Mouse (Mus musculus) liver, embryonic 12.5 days (tissue): ENCODE measurements around the gene 1700056E22Rik. TPM values are rescaled to one million over a fixed set of nuclear protein-coding genes. Genes with fewer than 3 reads are reported as not detected.

Experiments used
- ATAC-seq: fragments of 200-750 bp; cut with Nextera tagmentation; 2 replicates; pipeline ENCODE4 v1.8.0; 2017; ENCODE audit warnings: moderate number of reproducible peaks, mild to moderate bottlenecking, moderate library complexity
- H3K27ac ChIP-seq: fragments of 300-500 bp; sonication (generic); 2 replicates; pipeline ENCODE4 v1.5.1; 2016; ENCODE audit warnings: mild to moderate bottlenecking
- H3K27me3 ChIP-seq: fragments of 300-500 bp; sonication (generic); replicated peaks from 2 replicates; pipeline ENCODE4 v1.6.1; 2016; ENCODE audit warnings: mild to moderate bottlenecking, moderate library complexity
- H3K36me3 ChIP-seq: fragments of 300-500 bp; sonication (generic); 2 replicates; pipeline ENCODE4 v1.6.1; 2016; ENCODE audit warnings: mild to moderate bottlenecking, moderate library complexity
- H3K4me1 ChIP-seq: fragments of 300-500 bp; sonication (generic); 2 replicates; pipeline ENCODE4 v1.6.1; 2016
- H3K4me2 ChIP-seq: fragments of 300-500 bp; sonication (generic); 2 replicates; pipeline ENCODE4 v1.6.1; 2016; ENCODE audit warnings: mild to moderate bottlenecking, moderate library complexity
- H3K4me3 ChIP-seq: fragments of 300-500 bp; sonication (generic); 2 replicates; pipeline ENCODE4 v1.5.1; 2016; ENCODE audit warnings: mild to moderate bottlenecking, moderate library complexity
- H3K9ac ChIP-seq: fragments of 300-500 bp; sonication (generic); 2 replicates; pipeline ENCODE4 v1.6.1; 2016; ENCODE audit warnings: mild to moderate bottlenecking, moderate library complexity
- H3K9me3 ChIP-seq: fragments of 300-500 bp; sonication (generic); replicated peaks from 2 replicates; pipeline ENCODE4 v1.6.1; 2016; ENCODE audit warnings: mild to moderate bottlenecking, moderate library complexity
- WGBS: fragments of 180-500 bp; shearing (Covaris S2); methylation state at CpG from one replicate; pipeline ENCODE4 v1.1.7; 2016; ENCODE audit not compliant: insufficient replicate concordance; 5-methylcytosine and 5-hydroxymethylcytosine counted together
- polyA plus RNA-seq: library from polyadenylated mRNA; unstranded; fragments of >200 nt; fragmentation: Nextera tagmentation; extraction: Ambion mirVana; gene quantifications from 2 replicates; pipeline ENCODE4 v1.2.1, GENCODE M21; 2016

The 1700056E22Rik gene
- polyA plus RNA-seq, 1 experiment from 2014 or later = 0.85 TPM

DNA sequence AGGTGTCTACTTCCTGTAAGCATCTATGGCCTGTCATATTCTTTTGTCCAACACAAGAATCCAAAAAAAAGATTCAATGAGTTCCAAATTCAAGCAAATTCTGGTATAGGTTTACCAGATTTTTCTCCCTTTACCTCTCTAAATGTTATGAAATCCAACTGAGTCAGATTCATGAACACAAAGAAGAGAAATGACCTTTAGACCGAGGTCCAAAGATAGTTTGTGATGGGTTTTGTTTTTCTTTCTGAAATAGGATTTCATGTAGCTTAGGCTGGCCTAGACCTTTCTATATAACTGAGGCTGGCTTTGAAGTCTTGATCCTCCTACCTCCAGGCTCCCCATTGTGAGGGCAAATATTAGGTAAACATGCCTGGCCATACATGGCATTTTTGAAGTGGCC, 27.8 kb upstream of the 1700056E22Rik start:
- no peaks in the 10 kb centered on the region for H3K27me3 ChIP-seq
- H3K9ac ChIP-seq = no peak overlapping the region
- H3K4me3 ChIP-seq = no peak overlapping the region
- H3K4me1 ChIP-seq = peaks cover 22% of the 10 kb centered on the region
- 47% methylated on average over 1 of the region's 1 CpGs for WGBS
- ATAC-seq = no peak
- no peak overlapping the region for H3K27ac ChIP-seq
- no peaks in the 10 kb centered on the region for H3K36me3 ChIP-seq
- no peak overlapping the region for H3K4me2 ChIP-seq
- H3K9me3 ChIP-seq = no peaks in the 10 kb centered on the region

DNA sequence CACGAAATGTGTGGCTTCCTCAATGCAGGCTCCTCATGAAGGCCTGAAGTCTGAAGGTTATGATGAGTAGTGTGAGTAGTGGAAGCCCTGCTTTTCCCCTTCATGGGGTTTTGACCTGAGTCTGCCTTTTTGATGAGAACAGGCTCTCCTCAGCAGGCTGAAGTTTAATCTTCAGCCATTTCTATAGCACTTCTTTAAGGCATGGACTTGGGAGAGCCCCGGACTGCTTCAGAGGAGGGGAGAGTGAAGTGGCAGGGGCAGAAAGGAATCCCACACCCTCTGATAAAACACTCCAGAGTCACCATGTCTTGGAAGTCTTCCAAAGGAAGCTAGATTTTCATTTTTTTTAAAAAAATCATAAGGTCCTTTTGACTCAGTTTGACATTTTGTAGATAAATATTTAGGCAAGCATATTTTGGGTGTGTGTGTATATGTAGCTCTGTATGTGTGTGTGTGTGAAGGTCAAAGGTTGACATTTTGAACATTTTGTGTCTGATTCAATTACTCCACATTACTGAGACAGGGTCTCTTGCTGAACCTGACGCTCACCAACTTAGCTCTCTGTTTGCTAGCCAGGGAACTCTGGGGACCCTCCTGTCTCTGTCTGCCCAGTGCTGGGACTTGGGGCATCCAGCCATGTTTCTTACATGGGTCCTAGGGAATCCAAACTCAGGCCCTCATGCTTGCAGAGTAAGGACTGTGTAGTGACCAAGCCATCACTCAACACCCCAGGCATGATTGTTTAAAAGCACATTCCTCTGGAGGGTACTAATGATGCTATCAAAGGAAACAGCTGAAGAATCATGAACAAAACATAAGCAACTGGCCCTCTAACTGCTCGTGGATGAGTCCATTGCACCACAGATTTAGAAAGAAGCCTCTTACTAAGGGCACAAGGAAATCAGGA, 27.0 kb upstream of the 1700056E22Rik start:
- ATAC-seq = no peak
- WGBS = 59% methylated on average over 4 of the region's 4 CpGs
- no peaks in the 10 kb centered on the region for H3K36me3 ChIP-seq
- H3K9ac ChIP-seq = no peak overlapping the region
- H3K4me2 ChIP-seq = no peak overlapping the region
- no peaks in the 10 kb centered on the region for H3K9me3 ChIP-seq
- 0 out of 2 replicates have a peak overlapping the region, but pooled peaks have one; percentile 11 for H3K27ac ChIP-seq
- H3K27me3 ChIP-seq = no peaks in the 10 kb centered on the region
- H3K4me3 ChIP-seq = no peak overlapping the region
- peaks cover 21% of the 10 kb centered on the region for H3K4me1 ChIP-seq

DNA sequence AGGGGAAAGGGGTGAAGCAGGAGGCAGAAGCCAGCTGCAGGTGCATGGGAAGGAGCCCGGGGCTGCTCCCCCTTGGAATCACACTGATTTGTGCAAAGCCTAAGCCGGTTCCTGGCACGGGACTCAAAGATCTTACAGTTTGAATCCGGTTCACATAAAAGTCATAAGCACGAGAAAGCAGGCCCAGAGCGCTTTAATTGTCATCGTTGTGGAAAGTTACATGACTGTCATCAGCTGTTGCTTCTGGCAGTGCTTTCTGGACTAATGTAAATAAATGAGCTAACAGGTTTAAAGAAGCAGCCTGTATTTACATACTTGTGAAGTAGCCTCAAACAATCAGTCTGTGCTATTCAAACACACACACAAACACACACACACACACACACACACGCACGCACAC, 26.3 kb upstream of the 1700056E22Rik start:
- no peaks in the 10 kb centered on the region for H3K27me3 ChIP-seq
- H3K27ac ChIP-seq = no peak overlapping the region
- H3K9ac ChIP-seq = no peak overlapping the region
- no peaks in the 10 kb centered on the region for H3K36me3 ChIP-seq
- WGBS = 70% methylated on average over 9 of the region's 9 CpGs
- ATAC-seq = no peak
- no peak overlapping the region for H3K4me2 ChIP-seq
- H3K9me3 ChIP-seq = no peaks in the 10 kb centered on the region
- H3K4me1 ChIP-seq = peaks cover 21% of the 10 kb centered on the region
- no peak overlapping the region for H3K4me3 ChIP-seq

DNA sequence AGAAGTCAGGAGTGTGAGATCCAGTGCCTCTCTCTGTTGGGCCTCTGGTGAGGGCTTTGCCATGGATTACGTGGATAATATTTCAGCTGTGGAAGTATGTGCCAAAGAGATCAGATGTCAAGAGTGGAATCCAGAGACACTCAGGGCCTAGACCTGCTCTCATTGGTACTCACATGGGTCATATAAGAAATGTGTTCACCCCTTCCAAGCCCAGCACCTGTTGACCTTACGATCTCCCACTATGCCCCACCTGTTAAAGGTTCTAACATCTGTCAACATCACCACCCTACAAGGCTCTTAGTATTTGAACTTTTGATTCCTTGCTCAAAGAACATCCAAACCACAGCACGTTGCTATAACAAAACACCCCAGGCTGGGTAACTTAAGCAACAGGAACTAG, 25.7 kb upstream of the 1700056E22Rik start:
- Histone ChIP-seq H3K4me1 (peaks cover 21% of the 10 kb centered on the region), H3K27me3 (no peaks in the 10 kb centered on the region), H3K36me3 (no peaks in the 10 kb centered on the region), H3K27ac (no peak overlapping the region), H3K4me3 (no peak overlapping the region), H3K9me3 (no peaks in the 10 kb centered on the region), H3K9ac (no peak overlapping the region), H3K4me2 (no peak overlapping the region)
- WGBS = 69% methylated on average over 3 of the region's 3 CpGs
- ATAC-seq = no peak

DNA sequence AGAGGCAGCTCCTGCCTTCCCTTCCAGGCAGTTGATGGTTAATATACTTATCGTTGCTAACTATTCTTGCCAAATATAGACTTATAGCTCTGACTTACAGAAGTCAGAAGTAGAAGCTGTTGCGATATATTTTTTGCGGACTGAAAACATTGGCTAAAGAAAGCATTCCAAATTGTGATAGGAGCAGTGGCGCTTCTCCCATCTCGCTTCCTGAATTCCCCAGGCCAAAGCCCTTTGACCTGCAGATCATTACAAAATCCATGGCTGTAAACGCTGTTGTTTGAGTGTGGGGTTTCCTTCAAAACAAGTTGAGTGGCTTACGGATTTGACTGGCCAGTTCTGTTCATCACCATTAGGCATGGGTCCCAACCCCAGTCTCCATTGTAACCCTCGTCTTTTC, 24.1 kb upstream of the 1700056E22Rik start:
- WGBS = 72% methylated on average over 8 of the region's 8 CpGs
- no peak overlapping the region for H3K4me3 ChIP-seq
- no peak overlapping the region for H3K4me2 ChIP-seq
- no peak overlapping the region for H3K9ac ChIP-seq
- no peaks in the 10 kb centered on the region for H3K27me3 ChIP-seq
- no peak for ATAC-seq
- H3K36me3 ChIP-seq = no peaks in the 10 kb centered on the region
- H3K27ac ChIP-seq = no peak overlapping the region
- H3K4me1 ChIP-seq = peaks cover 21% of the 10 kb centered on the region
- no peaks in the 10 kb centered on the region for H3K9me3 ChIP-seq

DNA sequence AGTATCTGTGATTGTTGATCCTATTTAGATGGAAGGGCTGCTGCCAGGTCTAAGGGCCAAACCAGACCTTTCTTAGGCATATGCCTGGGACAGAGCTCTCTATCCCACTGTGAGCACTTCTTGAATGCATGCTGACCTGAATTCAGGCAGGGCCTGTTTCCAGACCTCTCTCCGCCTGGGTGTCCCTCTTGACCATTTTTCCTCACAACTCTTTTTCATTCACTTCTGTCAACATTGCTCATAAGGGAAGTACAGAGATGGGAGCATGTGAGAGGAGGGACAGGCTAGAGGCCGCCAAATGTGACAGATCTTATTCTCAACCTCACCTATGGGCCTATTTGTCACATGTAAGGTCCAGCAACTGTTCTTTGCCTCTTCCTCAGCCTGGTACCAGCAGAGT, 20.1 kb upstream of the 1700056E22Rik start:
- Histone ChIP-seq H3K4me1 (peaks cover 29% of the 10 kb centered on the region), H3K9ac (no peak overlapping the region), H3K4me2 (no peak overlapping the region), H3K27me3 (no peaks in the 10 kb centered on the region), H3K4me3 (no peak overlapping the region), H3K36me3 (no peaks in the 10 kb centered on the region), H3K9me3 (no peaks in the 10 kb centered on the region), H3K27ac (no peak overlapping the region)
- no peak for ATAC-seq
- 76% methylated on average over 2 of the region's 2 CpGs for WGBS

DNA sequence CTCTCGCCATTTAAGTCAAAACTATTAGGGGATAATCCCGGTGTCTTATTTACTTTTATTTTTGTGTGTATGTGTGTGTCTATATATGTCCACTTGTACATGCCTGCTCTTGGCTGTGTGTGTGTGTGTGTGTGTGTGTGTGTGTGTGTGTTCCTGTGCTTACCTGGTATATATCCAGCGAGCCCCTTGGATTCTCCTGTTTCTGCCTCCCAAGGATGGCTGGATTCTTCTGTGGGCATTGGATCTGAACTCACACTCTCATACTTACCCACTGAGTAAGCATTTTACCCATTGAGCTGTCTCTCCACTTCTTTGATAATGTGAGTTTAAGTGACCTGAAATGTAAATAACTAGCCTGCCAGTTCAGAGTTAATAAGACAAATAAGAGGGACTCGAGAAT, 19.6 kb upstream of the 1700056E22Rik start:
- H3K36me3 ChIP-seq = no peaks in the 10 kb centered on the region
- no peak overlapping the region for H3K27ac ChIP-seq
- no peak for ATAC-seq
- no peak overlapping the region for H3K4me3 ChIP-seq
- no peaks in the 10 kb centered on the region for H3K27me3 ChIP-seq
- H3K4me2 ChIP-seq = no peak overlapping the region
- H3K4me1 ChIP-seq = peaks cover 34% of the 10 kb centered on the region
- H3K9me3 ChIP-seq = no peaks in the 10 kb centered on the region
- H3K9ac ChIP-seq = no peak overlapping the region
- WGBS = 67% methylated on average over 4 of the region's 4 CpGs

DNA sequence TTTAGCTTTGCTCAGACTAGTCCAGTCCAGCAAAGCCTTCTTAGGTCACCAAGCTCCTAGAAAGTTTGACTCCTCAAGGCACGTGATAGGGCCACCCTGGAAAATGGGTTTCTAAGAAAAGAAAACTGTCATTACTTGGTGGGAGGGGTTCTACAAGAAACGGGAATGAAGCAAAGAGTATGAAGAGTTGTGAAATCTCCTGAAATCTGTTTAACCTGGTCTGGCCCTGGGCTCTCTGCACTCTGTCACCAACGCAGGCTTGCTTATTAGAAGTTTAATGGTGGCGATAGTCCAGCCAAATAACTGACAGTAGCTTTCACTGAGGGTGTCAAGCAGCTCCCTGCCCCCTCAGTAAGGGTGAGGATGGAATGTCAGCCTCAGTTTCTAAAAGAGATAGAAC, 19.0 kb upstream of the 1700056E22Rik start:
- ATAC-seq = no peak
- Histone ChIP-seq H3K4me2 (no peak overlapping the region), H3K36me3 (no peaks in the 10 kb centered on the region), H3K4me3 (no peak overlapping the region), H3K9me3 (no peaks in the 10 kb centered on the region), H3K9ac (no peak overlapping the region), H3K27ac (no peak overlapping the region), H3K27me3 (no peaks in the 10 kb centered on the region), H3K4me1 (peaks cover 35% of the 10 kb centered on the region)
- WGBS = 60% methylated on average over 4 of the region's 4 CpGs

DNA sequence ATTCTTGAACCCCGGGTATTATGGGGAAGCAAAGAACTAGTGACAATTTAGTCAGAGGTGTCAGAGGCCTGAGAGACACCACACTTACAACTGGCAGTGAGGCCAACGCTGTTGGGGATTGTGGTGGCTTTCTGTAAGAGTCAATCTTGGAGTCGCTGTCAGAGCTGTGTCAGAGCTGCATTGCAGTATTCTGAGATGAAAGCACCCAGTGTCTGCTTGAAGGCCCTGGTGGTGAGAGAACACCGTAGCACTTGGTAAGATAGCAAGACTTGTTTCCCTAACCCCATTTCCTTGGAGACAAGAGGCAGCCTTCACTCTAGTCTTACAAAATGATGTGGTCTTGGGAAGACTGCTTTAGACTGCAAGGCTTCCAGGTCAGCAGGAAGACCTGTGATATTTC, 18.2 kb upstream of the 1700056E22Rik start:
- Histone ChIP-seq H3K27ac (no peak overlapping the region), H3K9ac (no peak overlapping the region), H3K36me3 (no peaks in the 10 kb centered on the region), H3K4me2 (no peak overlapping the region), H3K4me1 (peaks cover 27% of the 10 kb centered on the region), H3K4me3 (no peak overlapping the region), H3K9me3 (no peaks in the 10 kb centered on the region), H3K27me3 (no peaks in the 10 kb centered on the region)
- ATAC-seq = no peak
- 57% methylated on average over 4 of the region's 4 CpGs for WGBS

DNA sequence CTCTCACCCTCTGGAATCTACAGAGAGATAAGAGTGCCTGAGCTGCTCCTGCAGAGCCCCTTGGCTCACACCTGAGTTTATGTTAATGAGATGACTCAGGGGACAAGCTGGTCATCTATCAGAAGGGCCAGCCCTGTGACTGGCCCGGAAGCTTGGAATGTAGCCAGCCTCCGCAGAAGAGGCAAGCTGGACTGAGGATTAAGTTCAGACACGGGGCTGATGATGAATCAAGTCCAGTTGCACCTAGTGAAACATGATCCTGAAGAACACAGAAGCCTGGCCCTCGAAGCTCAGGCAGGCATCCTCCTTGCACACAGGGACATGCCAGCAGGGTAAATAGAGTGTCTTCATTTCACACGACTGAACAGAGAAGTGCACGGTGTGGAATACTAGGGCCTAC, 17.7 kb upstream of the 1700056E22Rik start:
- 56% methylated on average over 6 of the region's 6 CpGs for WGBS
- Histone ChIP-seq H3K27me3 (no peaks in the 10 kb centered on the region), H3K4me1 (peaks cover 25% of the 10 kb centered on the region), H3K9me3 (no peaks in the 10 kb centered on the region), H3K9ac (no peak overlapping the region), H3K36me3 (no peaks in the 10 kb centered on the region), H3K4me2 (no peak overlapping the region), H3K4me3 (no peak overlapping the region), H3K27ac (no peak overlapping the region)
- ATAC-seq = no peak

DNA sequence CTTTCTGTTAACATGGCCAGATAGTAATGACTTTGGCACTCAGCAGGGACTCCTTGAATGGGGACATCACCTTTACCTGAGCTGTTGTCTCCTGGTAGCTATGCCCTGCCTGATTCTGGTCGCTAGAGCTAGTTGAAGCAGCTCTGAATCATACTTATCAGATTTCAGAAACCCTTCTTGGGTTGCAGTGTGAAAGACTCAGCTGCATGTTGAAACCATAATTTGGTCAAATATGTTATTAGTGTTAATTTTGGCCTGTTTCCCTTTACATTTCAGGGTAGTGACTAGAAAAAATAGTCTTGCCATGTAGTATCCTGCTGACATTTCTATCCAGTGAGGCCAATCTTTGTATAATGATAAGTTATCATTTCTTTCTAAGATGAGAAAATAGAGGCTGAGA, 17.2 kb upstream of the 1700056E22Rik start:
- Histone ChIP-seq H3K36me3 (no peaks in the 10 kb centered on the region), H3K27ac (no peak overlapping the region), H3K9ac (no peak overlapping the region), H3K4me3 (no peak overlapping the region), H3K4me2 (no peak overlapping the region), H3K9me3 (no peaks in the 10 kb centered on the region), H3K27me3 (no peaks in the 10 kb centered on the region), H3K4me1 (peaks cover 25% of the 10 kb centered on the region)
- no peak for ATAC-seq
- 48% methylated on average over 1 of the region's 1 CpGs for WGBS

DNA sequence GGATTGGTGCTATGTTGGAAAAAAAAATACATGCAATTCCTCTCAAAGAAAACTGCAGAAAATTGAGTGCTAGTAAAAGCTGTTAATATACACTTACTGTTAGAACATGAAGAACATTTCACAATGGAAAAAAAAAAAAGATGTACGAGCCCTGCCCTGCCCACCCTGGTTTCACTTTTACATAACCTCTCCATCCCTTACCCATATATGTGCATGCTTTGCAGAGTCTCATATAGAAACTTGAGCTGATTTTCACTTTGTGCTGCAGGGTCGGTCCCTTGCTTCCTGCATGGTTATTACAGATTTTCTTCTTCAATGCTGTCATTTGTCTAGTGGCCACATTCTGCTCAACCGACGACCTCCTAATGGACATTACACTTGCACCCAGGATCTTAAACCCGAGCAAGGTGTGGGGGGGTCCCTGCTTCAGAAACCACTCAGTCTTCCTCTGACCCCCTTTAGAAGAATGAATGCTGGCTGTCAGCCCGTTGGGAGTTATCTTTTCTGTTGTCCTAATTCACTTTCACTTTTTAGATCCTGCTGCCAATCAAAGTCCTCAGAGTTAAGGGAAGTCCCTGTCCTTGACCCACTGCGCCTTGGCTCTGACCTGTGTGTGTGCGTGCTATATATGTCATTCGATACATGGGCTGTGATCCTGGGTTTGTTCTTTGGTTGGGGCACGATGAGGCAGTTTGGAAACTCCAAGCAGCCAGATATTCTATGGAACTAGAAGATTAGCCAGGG, 14.7 kb upstream of the 1700056E22Rik start:
- Histone ChIP-seq H3K9ac (no peak overlapping the region), H3K36me3 (no peaks in the 10 kb centered on the region), H3K4me1 (peaks cover 30% of the 10 kb centered on the region), H3K27me3 (no peaks in the 10 kb centered on the region), H3K27ac (no peak overlapping the region), H3K4me3 (no peak overlapping the region), H3K4me2 (peak overlapping the region; percentile 11; the same call in 1 of the 2 replicates), H3K9me3 (no peaks in the 10 kb centered on the region)
- ATAC-seq = no peak
- WGBS = 54% methylated on average over 10 of the region's 10 CpGs
